Mouse (Mus musculus) heart, adult 2 months (tissue): ENCODE results near the gene Mtx1.
A peak's percentile ranks its signal among the peaks of the same experiment; 100 is the strongest.

Source experiments
- CTCF ChIP-seq: fragments of 200-600 bp; IDR thresholded peaks from 2 replicates; pipeline ENCODE4 v1.8.1; 2022; ENCODE audit warnings: antibody characterized with exemption, mild to moderate bottlenecking, moderate library complexity
- POLR2A ChIP-seq: fragments of 200-500 bp; IDR thresholded peaks from 2 replicates; pipeline ENCODE4 v1.6.1; 2011; ENCODE audit warnings: mild to moderate bottlenecking, low read depth, low read length, control low read depth; ENCODE audit not compliant: insufficient read depth

DNA sequence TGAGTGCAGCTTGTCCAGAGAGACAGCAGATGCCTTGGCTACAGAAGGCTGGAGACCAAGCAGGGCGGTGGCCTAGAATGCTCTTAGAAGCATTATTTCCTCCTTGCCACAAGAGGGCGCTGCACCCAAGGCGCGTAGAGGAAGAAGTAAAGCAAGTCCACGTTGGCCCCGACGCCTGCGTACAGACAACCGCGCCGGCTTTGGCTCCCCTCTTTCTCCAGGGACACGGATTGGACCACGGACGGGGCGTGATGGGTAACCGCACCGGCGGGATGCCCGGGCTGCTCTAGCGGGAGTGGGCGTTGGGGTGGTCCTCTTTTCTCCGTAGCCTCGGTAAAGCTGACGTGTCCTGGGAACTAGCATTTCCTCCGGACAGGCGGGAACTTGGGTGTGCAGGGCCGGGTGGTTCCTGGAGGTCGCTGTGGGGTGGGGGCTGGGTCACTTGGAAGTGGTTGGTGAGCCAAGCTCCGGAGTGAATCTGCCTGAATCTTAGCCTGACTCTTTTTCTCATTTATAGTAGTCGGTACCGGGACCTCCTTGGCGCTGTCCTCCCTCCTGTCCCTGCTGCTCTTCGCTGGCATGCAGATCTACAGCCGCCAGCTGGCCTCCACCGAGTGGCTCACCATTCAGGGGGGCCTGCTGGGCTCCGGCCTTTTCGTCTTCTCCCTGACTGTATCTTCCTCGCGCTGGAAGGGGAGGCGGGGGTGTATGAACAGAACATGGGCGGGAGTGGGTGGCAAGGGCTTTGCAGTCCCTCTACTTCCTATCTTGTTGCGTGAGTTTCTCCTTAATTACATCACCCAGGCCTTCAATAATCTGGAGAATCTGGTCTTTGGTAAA is 19.6 kb upstream of the Mtx1 start, which contains the start of gene Trim46:
- peak; percentile 73 for TF ChIP-seq POLR2A
- peak; percentile 100 for TF ChIP-seq CTCF
